Mouse (Mus musculus): ENCODE measurements around the gene Btg3. TPM values are rescaled to one million over a fixed set of nuclear protein-coding genes. Genes with fewer than 3 reads are reported as not detected.

The Btg3 gene
- polyA plus RNA-seq (2015; fragmentation: Nextera tagmentation; extraction: Ambion mirVana) = 66.0 and 67.0 TPM in 2 replicates

- Histone ChIP-seq H3K4me3 (peak within 1 kb of the TSS; percentile 97), H3K9ac (peak within 1 kb of the TSS; percentile 95), H3K27ac (peak within 1 kb of the TSS; percentile 85), H3K27me3 (no peaks in the 10 kb centered on the region), H3K36me3 (0 out of 2 replicates have a peak, but pooled peaks cover 6% of the 10 kb centered on the region), H3K9me3 (no peaks in the 10 kb centered on the region), H3K4me1 (peaks cover 18% of the 10 kb centered on the region), H3K4me2 (peak within 1 kb of the TSS; percentile 88)
- under 1% methylated on average over 43 of the region's 57 CpGs for WGBS
- peak; percentile 97 for ATAC-seq (ENCODE audit: borderline replicate concordance, extremely low read depth, low FRiP score, low TSS enrichment)
These were observed at the start of gene Btg3 for GRCm38 (mm10) chr16:78376745-78377570. Gene Btg3 (minus strand): TSS chr16:78377192.

GRCm38 (mm10) chr16:78417733-78418132 lies 40.7 kb upstream of the Btg3 start:
- ATAC-seq (ENCODE audit: borderline replicate concordance, extremely low read depth, low FRiP score, low TSS enrichment) = no peak
- no peaks in the 10 kb centered on the region for H3K4me1 ChIP-seq
- H3K9ac ChIP-seq = no peak overlapping the region
- H3K4me3 ChIP-seq = no peak overlapping the region
- no peaks in the 10 kb centered on the region for H3K27me3 ChIP-seq
- no peak overlapping the region for H3K4me2 ChIP-seq
- H3K27ac ChIP-seq = no peak overlapping the region
- H3K9me3 ChIP-seq = no peaks in the 10 kb centered on the region
- 44% methylated on average over 10 of the region's 10 CpGs for WGBS
- H3K36me3 ChIP-seq = no peaks in the 10 kb centered on the region

- no peak overlapping the region for H3K4me2 ChIP-seq
- H3K4me1 ChIP-seq = no peaks in the 10 kb centered on the region
- no peaks in the 10 kb centered on the region for H3K36me3 ChIP-seq
- ATAC-seq (ENCODE audit: borderline replicate concordance, extremely low read depth, low FRiP score, low TSS enrichment) = no peak
- WGBS = 1% methylated on average over 3 of the region's 3 CpGs
- H3K4me3 ChIP-seq = no peak overlapping the region
- no peaks in the 10 kb centered on the region for H3K27me3 ChIP-seq
- no peak overlapping the region for H3K27ac ChIP-seq
- H3K9ac ChIP-seq = no peak overlapping the region
- H3K9me3 ChIP-seq = no peaks in the 10 kb centered on the region
These were observed 39.5 kb upstream of the Btg3 start for GRCm38 (mm10) chr16:78416500-78416899.

- Histone ChIP-seq H3K27me3 (no peaks in the 10 kb centered on the region), H3K4me2 (no peak overlapping the region), H3K4me3 (no peak overlapping the region), H3K36me3 (no peaks in the 10 kb centered on the region), H3K9me3 (no peaks in the 10 kb centered on the region), H3K9ac (no peak overlapping the region), H3K4me1 (no peaks in the 10 kb centered on the region), H3K27ac (no peak overlapping the region)
- 76% methylated on average over 10 of the region's 10 CpGs for WGBS
- ATAC-seq (ENCODE audit: borderline replicate concordance, extremely low read depth, low FRiP score, low TSS enrichment) = no peak
These were observed 33.0 kb upstream of the Btg3 start for GRCm38 (mm10) chr16:78409991-78410390.

GRCm38 (mm10) chr16:78407855-78408254 lies 30.9 kb upstream of the Btg3 start:
- H3K27me3 ChIP-seq = no peaks in the 10 kb centered on the region
- WGBS = 81% methylated on average over 6 of the region's 6 CpGs
- H3K36me3 ChIP-seq = no peaks in the 10 kb centered on the region
- H3K4me2 ChIP-seq = no peak overlapping the region
- no peak overlapping the region for H3K27ac ChIP-seq
- no peak for ATAC-seq (ENCODE audit: borderline replicate concordance, extremely low read depth, low FRiP score, low TSS enrichment)
- H3K9me3 ChIP-seq = no peaks in the 10 kb centered on the region
- no peak overlapping the region for H3K9ac ChIP-seq
- H3K4me3 ChIP-seq = no peak overlapping the region
- no peaks in the 10 kb centered on the region for H3K4me1 ChIP-seq

GRCm38 (mm10) chr16:78406657-78407056 lies 29.7 kb upstream of the Btg3 start:
- 46% methylated on average over 2 of the region's 2 CpGs for WGBS
- Histone ChIP-seq H3K9me3 (no peaks in the 10 kb centered on the region), H3K4me1 (no peaks in the 10 kb centered on the region), H3K4me3 (no peak overlapping the region), H3K27me3 (no peaks in the 10 kb centered on the region), H3K27ac (no peak overlapping the region), H3K36me3 (no peaks in the 10 kb centered on the region), H3K9ac (no peak overlapping the region), H3K4me2 (no peak overlapping the region)
- ATAC-seq (ENCODE audit: borderline replicate concordance, extremely low read depth, low FRiP score, low TSS enrichment) = peak; percentile 94

- H3K4me3 ChIP-seq = no peak overlapping the region
- no peak for ATAC-seq (ENCODE audit: borderline replicate concordance, extremely low read depth, low FRiP score, low TSS enrichment)
- no peak overlapping the region for H3K27ac ChIP-seq
- no peak overlapping the region for H3K9ac ChIP-seq
- WGBS = 47% methylated on average over 2 of the region's 2 CpGs
- no peak overlapping the region for H3K4me2 ChIP-seq
- H3K36me3 ChIP-seq = no peaks in the 10 kb centered on the region
- H3K27me3 ChIP-seq = no peaks in the 10 kb centered on the region
- no peaks in the 10 kb centered on the region for H3K9me3 ChIP-seq
- no peaks in the 10 kb centered on the region for H3K4me1 ChIP-seq
These were observed 25.3 kb upstream of the Btg3 start for GRCm38 (mm10) chr16:78402316-78402715.

GRCm38 (mm10) chr16:78399423-78399822 lies 22.4 kb upstream of the Btg3 start:
- WGBS = 85% methylated on average over 3 of the region's 3 CpGs
- Histone ChIP-seq H3K4me3 (no peak overlapping the region), H3K27me3 (no peaks in the 10 kb centered on the region), H3K36me3 (no peaks in the 10 kb centered on the region), H3K4me2 (no peak overlapping the region), H3K4me1 (no peaks in the 10 kb centered on the region), H3K9me3 (no peaks in the 10 kb centered on the region), H3K9ac (no peak overlapping the region), H3K27ac (no peak overlapping the region)
- ATAC-seq (ENCODE audit: borderline replicate concordance, extremely low read depth, low FRiP score, low TSS enrichment) = no peak

- no peak overlapping the region for H3K27ac ChIP-seq
- ATAC-seq (ENCODE audit: borderline replicate concordance, extremely low read depth, low FRiP score, low TSS enrichment) = no peak
- H3K4me1 ChIP-seq = no peaks in the 10 kb centered on the region
- no peak overlapping the region for H3K4me2 ChIP-seq
- no peaks in the 10 kb centered on the region for H3K36me3 ChIP-seq
- no peaks in the 10 kb centered on the region for H3K9me3 ChIP-seq
- WGBS = 88% methylated on average over 6 of the region's 6 CpGs
- no peak overlapping the region for H3K9ac ChIP-seq
- H3K4me3 ChIP-seq = no peak overlapping the region
- H3K27me3 ChIP-seq = no peaks in the 10 kb centered on the region
These were observed 21.7 kb upstream of the Btg3 start for GRCm38 (mm10) chr16:78398734-78399133.

GRCm38 (mm10) chr16:78391354-78391753 lies 14.4 kb upstream of the Btg3 start:
- H3K9me3 ChIP-seq = no peaks in the 10 kb centered on the region
- 50% methylated on average over 2 of the region's 2 CpGs for WGBS
- no peaks in the 10 kb centered on the region for H3K27me3 ChIP-seq
- H3K27ac ChIP-seq = peak overlapping the region; percentile 50; the same call in 1 of the 2 replicates
- H3K9ac ChIP-seq = no peak overlapping the region
- H3K36me3 ChIP-seq = no peaks in the 10 kb centered on the region
- H3K4me1 ChIP-seq = 0 out of 2 replicates have a peak, but pooled peaks cover 3% of the 10 kb centered on the region
- H3K4me2 ChIP-seq = no peak overlapping the region
- H3K4me3 ChIP-seq = no peak overlapping the region
- no peak for ATAC-seq (ENCODE audit: borderline replicate concordance, extremely low read depth, low FRiP score, low TSS enrichment)

- no peaks in the 10 kb centered on the region for H3K36me3 ChIP-seq
- H3K9ac ChIP-seq = no peak overlapping the region
- no peak overlapping the region for H3K4me3 ChIP-seq
- no peak for ATAC-seq (ENCODE audit: borderline replicate concordance, extremely low read depth, low FRiP score, low TSS enrichment)
- H3K4me1 ChIP-seq = 0 out of 2 replicates have a peak, but pooled peaks cover 3% of the 10 kb centered on the region
- WGBS = 63% methylated on average over 3 of the region's 3 CpGs
- H3K4me2 ChIP-seq = no peak overlapping the region
- H3K27ac ChIP-seq = no peak overlapping the region
- no peaks in the 10 kb centered on the region for H3K9me3 ChIP-seq
- no peaks in the 10 kb centered on the region for H3K27me3 ChIP-seq
These were observed 13.0 kb upstream of the Btg3 start for GRCm38 (mm10) chr16:78389986-78390385.

- Histone ChIP-seq H3K27ac (no peak overlapping the region), H3K36me3 (no peaks in the 10 kb centered on the region), H3K4me2 (no peak overlapping the region), H3K9ac (no peak overlapping the region), H3K27me3 (no peaks in the 10 kb centered on the region), H3K4me3 (no peak overlapping the region), H3K9me3 (no peaks in the 10 kb centered on the region), H3K4me1 (0 out of 2 replicates have a peak, but pooled peaks cover 3% of the 10 kb centered on the region)
- no peak for ATAC-seq (ENCODE audit: borderline replicate concordance, extremely low read depth, low FRiP score, low TSS enrichment)
- 77% methylated on average over 4 of the region's 4 CpGs for WGBS
These were observed 12.1 kb upstream of the Btg3 start for GRCm38 (mm10) chr16:78389122-78389521.

All from lung, embryonic 15.5 days (tissue).